Mouse (Mus musculus): ENCODE results near the gene Ptprc. TPM values are rescaled to one million over a fixed set of nuclear protein-coding genes. Genes with fewer than 3 reads are reported as not detected.

Gene Ptprc
- total and polyA plus RNA-seq, 2 experiments from 2014 or later = 1.1 to 1.7 TPM

DNA sequence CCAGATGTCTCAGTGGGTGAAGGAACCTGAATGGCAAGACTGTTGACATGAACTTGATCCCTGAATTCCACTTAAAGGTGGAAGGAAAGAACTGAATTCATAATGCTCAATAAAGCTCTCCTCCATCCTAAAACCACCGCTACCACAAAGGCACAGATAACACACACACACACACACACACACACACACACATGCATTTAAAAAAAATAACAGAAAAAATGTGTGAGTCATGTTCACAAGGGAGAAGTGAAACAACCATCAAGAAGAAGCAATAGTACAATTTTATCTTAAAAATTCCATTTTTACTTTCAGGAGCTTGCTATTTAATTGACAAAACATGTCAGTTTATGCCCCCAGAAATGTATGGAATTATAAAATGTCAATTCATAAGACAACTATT lies 95.2 kb downstream of the Ptprc start:
- Histone ChIP-seq H3K4me2 (ENCODE audit: low read depth) (no peak overlapping the region), H3K9ac (no peak overlapping the region), H3K27me3 (ENCODE audit: insufficient read depth, low read length) (no peaks in the 10 kb centered on the region), H3K36me3 (ENCODE audit: insufficient read depth) (no peaks in the 10 kb centered on the region), H3K4me3 (ENCODE audit: low read depth, low read length) (no peak overlapping the region), H3K4me1 (ENCODE audit: insufficient read depth) (no peaks in the 10 kb centered on the region), H3K9me3 (ENCODE audit: low read length) (no peaks in the 10 kb centered on the region), H3K27ac (ENCODE audit: low read depth, low read length) (no peak overlapping the region)
- no peak for DNase-seq
- 93% methylated on average over 1 of the region's 1 CpGs for WGBS
- no peak for ATAC-seq
- no peak for TF ChIP-seq CTCF (IDR thresholded peaks at IDR 0.05; ENCODE audit: low read depth)

DNA sequence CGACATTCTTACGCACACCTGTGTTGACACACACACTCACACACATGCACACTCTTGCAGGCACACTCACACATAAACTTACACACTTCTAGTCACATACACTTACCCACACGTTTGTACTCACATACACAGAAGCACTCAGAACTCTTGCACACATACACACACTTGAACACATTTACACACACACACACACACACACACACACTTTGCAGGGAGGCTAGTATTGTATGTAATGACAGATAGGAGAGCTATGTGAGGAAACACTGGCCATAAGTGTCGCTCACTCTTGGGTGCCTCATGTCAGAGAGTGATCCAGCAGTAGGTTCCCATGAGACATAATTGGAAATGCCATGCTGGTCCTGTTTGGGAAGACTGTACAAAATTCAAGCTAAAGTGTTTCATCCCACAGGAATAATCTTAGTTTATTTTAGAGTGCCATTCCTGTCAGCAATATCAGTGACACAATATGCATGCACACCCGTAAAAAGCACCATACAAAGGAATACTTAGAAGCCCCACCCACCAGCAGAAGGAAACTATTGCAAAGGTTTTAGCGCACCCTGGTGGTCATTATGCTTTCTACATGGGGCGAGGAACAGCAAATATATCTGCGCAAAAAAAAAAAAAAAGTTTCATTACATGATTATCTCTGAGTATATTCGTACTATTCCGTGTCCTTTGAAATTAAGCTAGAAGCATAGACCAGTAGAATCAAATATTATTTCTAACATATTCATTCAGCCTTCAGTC lies 131.1 kb downstream of the Ptprc start:
- H3K9me3 ChIP-seq (ENCODE audit: low read length) = no peaks in the 10 kb centered on the region
- 0 out of 2 replicates have a peak, but pooled peaks cover 3% of the 10 kb centered on the region for H3K4me1 ChIP-seq (ENCODE audit: insufficient read depth)
- H3K27me3 ChIP-seq (ENCODE audit: insufficient read depth, low read length) = no peaks in the 10 kb centered on the region
- no peak overlapping the region for H3K4me3 ChIP-seq (ENCODE audit: low read depth, low read length)
- 31% methylated on average over 10 of the region's 10 CpGs for WGBS
- DNase-seq = peak; percentile 96
- H3K4me2 ChIP-seq (ENCODE audit: low read depth) = no peak overlapping the region; the same call in 1 of the 2 replicates
- no peak overlapping the region for H3K27ac ChIP-seq (ENCODE audit: low read depth, low read length)
- H3K9ac ChIP-seq = 0 out of 2 replicates have a peak overlapping the region, but pooled peaks have one; percentile 10
- H3K36me3 ChIP-seq (ENCODE audit: insufficient read depth) = no peaks in the 10 kb centered on the region
- ATAC-seq = peak; percentile 93
- TF ChIP-seq CTCF (IDR thresholded peaks at IDR 0.05; ENCODE audit: low read depth) = peak; percentile 89

DNA sequence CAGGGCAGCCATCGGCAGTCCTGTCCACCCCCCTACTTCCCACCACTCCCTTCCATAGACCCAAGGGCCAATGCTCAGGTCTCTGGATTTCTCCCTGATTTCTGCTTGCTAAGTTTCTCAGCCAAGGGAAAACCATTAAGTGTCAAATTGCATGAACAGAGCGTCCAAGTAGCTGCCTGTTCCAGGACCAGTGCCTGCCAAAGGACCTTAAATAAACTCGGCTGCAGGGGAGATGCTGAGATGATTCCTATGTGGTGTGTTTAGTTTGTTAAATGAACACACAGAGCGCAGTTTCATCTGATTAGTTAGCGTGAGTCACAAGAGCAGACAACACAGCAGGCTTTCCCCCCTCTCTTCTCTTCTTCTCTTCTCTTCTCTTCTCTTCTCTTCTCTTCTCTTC lies 135.0 kb downstream of the Ptprc start:
- WGBS = 45% methylated on average over 5 of the region's 5 CpGs
- TF ChIP-seq CTCF (IDR thresholded peaks at IDR 0.05; ENCODE audit: low read depth) = no peak
- DNase-seq = peak; percentile 35
- H3K27ac ChIP-seq (ENCODE audit: low read depth, low read length) = no peak overlapping the region
- H3K27me3 ChIP-seq (ENCODE audit: insufficient read depth, low read length) = no peaks in the 10 kb centered on the region
- H3K9me3 ChIP-seq (ENCODE audit: low read length) = no peaks in the 10 kb centered on the region
- no peaks in the 10 kb centered on the region for H3K36me3 ChIP-seq (ENCODE audit: insufficient read depth)
- H3K4me3 ChIP-seq (ENCODE audit: low read depth, low read length) = no peak overlapping the region
- ATAC-seq = no peak
- H3K4me2 ChIP-seq (ENCODE audit: low read depth) = no peak overlapping the region
- 0 out of 2 replicates have a peak, but pooled peaks cover 3% of the 10 kb centered on the region for H3K4me1 ChIP-seq (ENCODE audit: insufficient read depth)
- no peak overlapping the region for H3K9ac ChIP-seq

GRCm38 (mm10) chr1:138039201-138039600 lies 136.3 kb downstream of the Ptprc start:
- no peak for TF ChIP-seq CTCF (IDR thresholded peaks at IDR 0.05; ENCODE audit: low read depth)
- H3K4me2 ChIP-seq (ENCODE audit: low read depth) = no peak overlapping the region
- no peaks in the 10 kb centered on the region for H3K27me3 ChIP-seq (ENCODE audit: insufficient read depth, low read length)
- H3K27ac ChIP-seq (ENCODE audit: low read depth, low read length) = no peak overlapping the region
- H3K36me3 ChIP-seq (ENCODE audit: insufficient read depth) = no peaks in the 10 kb centered on the region
- WGBS = 24% methylated on average over 1 of the region's 1 CpGs
- DNase-seq (no peak), ATAC-seq (no peak)
- H3K4me1 ChIP-seq (ENCODE audit: insufficient read depth) = 0 out of 2 replicates have a peak, but pooled peaks cover 2% of the 10 kb centered on the region
- H3K4me3 ChIP-seq (ENCODE audit: low read depth, low read length) = no peak overlapping the region
- H3K9me3 ChIP-seq (ENCODE audit: low read length) = no peaks in the 10 kb centered on the region
- no peak overlapping the region for H3K9ac ChIP-seq

GRCm38 (mm10) chr1:138037484-138037883 lies 138.0 kb downstream of the Ptprc start:
- Histone ChIP-seq H3K9me3 (ENCODE audit: low read length) (no peaks in the 10 kb centered on the region), H3K4me2 (ENCODE audit: low read depth) (no peak overlapping the region), H3K27me3 (ENCODE audit: insufficient read depth, low read length) (no peaks in the 10 kb centered on the region), H3K27ac (ENCODE audit: low read depth, low read length) (no peak overlapping the region), H3K36me3 (ENCODE audit: insufficient read depth) (no peaks in the 10 kb centered on the region), H3K4me3 (ENCODE audit: low read depth, low read length) (no peak overlapping the region), H3K9ac (no peak overlapping the region), H3K4me1 (ENCODE audit: insufficient read depth) (no peaks in the 10 kb centered on the region)
- 43% methylated on average over 5 of the region's 5 CpGs for WGBS
- no peak for DNase-seq
- TF ChIP-seq CTCF (IDR thresholded peaks at IDR 0.05; ENCODE audit: low read depth) = no peak
- ATAC-seq = no peak; the same call in 1 of the 2 replicates

DNA sequence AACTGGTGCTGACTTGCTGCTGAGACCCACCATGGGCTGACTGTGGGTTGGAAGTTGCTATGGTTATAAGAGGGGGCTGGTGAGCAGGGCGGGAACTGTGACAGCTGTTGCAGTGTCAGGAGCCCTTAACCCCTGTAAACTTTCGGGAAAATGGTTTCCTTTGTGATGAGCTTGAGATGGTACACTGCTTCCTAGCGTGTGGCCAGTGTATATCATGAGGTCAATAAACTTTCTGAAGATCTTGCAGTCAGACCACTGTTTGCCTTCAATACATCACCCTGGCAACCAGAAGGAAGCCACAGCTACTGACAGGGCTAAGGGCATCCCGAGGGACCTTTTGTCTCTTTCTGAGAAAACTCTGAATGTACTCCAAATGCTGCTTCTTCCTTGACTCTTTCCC lies 145.9 kb downstream of the Ptprc start:
- no peak for TF ChIP-seq CTCF (IDR thresholded peaks at IDR 0.05; ENCODE audit: low read depth)
- 0 out of 2 replicates have a peak, but pooled peaks have one; percentile 20 for ATAC-seq
- WGBS = 65% methylated on average over 4 of the region's 4 CpGs
- H3K4me1 ChIP-seq (ENCODE audit: insufficient read depth) = no peaks in the 10 kb centered on the region
- no peak overlapping the region for H3K4me3 ChIP-seq (ENCODE audit: low read depth, low read length)
- no peak overlapping the region for H3K27ac ChIP-seq (ENCODE audit: low read depth, low read length)
- DNase-seq = no peak
- H3K27me3 ChIP-seq (ENCODE audit: insufficient read depth, low read length) = no peaks in the 10 kb centered on the region
- H3K9me3 ChIP-seq (ENCODE audit: low read length) = no peaks in the 10 kb centered on the region
- no peak overlapping the region for H3K9ac ChIP-seq
- H3K36me3 ChIP-seq (ENCODE audit: insufficient read depth) = no peaks in the 10 kb centered on the region
- H3K4me2 ChIP-seq (ENCODE audit: low read depth) = no peak overlapping the region

GRCm38 (mm10) chr1:138025298-138025697 lies 150.2 kb downstream of the Ptprc start:
- no peaks in the 10 kb centered on the region for H3K9me3 ChIP-seq (ENCODE audit: low read length)
- ATAC-seq = no peak
- H3K27ac ChIP-seq (ENCODE audit: low read depth, low read length) = no peak overlapping the region
- DNase-seq = no peak
- no peaks in the 10 kb centered on the region for H3K4me1 ChIP-seq (ENCODE audit: insufficient read depth)
- TF ChIP-seq CTCF (IDR thresholded peaks at IDR 0.05; ENCODE audit: low read depth) = no peak
- no peaks in the 10 kb centered on the region for H3K27me3 ChIP-seq (ENCODE audit: insufficient read depth, low read length)
- 81% methylated on average over 1 of the region's 1 CpGs for WGBS
- no peaks in the 10 kb centered on the region for H3K36me3 ChIP-seq (ENCODE audit: insufficient read depth)
- H3K9ac ChIP-seq = no peak overlapping the region
- no peak overlapping the region for H3K4me2 ChIP-seq (ENCODE audit: low read depth)
- H3K4me3 ChIP-seq (ENCODE audit: low read depth, low read length) = no peak overlapping the region
